Mouse (Mus musculus): ENCODE data around the gene Nelfb. TPM values are rescaled to one million over a fixed set of nuclear protein-coding genes. Genes with fewer than 3 reads are reported as not detected.

The Nelfb gene
- polyA plus RNA-seq, 1 experiment, result 37.2 TPM

DNA sequence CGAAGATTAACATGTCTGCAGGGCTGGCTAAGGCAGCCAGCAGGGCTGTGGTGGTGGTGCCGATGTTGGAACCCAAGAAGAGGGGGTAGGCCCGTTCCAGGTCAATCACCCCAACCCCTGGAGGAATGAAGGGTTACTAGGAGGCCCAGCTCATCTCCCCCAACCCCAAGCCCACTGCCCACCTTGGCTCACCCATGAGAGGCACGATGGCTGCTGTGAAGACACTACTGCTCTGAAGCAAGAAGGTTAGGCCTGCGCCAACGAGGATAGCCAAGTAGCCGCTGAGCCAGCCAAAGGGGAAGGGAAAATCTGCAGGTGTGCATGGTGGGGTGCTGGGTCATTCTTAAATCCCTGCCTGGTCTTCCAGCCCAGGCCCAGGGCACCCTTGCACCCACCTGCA, 19.3 kb upstream of the Nelfb start:
- Histone ChIP-seq H3K4me3 (ENCODE audit: low read depth, low read length) (no peak overlapping the region), H3K36me3 (ENCODE audit: control insufficient read depth, insufficient read depth, low read length) (no peaks in the 10 kb centered on the region), H3K27ac (ENCODE audit: insufficient read depth, low read depth, low read length) (no peak overlapping the region), H3K4me1 (ENCODE audit: control insufficient read depth, insufficient read depth, insufficient read length, low read length) (peaks cover 25% of the 10 kb centered on the region), H3K27me3 (ENCODE audit: control insufficient read depth, insufficient read depth, low read length) (no peaks in the 10 kb centered on the region)
- WGBS, result 90% methylated on average over 7 of the region's 7 CpGs
- TF ChIP-seq CTCF (IDR thresholded peaks at IDR 0.05; ENCODE audit: extremely low read depth, insufficient read length, insufficient replicate concordance, low read depth, low read length) (no peak), POLR2A (IDR thresholded peaks at IDR 0.05; ENCODE audit: low read depth, low read length) (no peak)

DNA sequence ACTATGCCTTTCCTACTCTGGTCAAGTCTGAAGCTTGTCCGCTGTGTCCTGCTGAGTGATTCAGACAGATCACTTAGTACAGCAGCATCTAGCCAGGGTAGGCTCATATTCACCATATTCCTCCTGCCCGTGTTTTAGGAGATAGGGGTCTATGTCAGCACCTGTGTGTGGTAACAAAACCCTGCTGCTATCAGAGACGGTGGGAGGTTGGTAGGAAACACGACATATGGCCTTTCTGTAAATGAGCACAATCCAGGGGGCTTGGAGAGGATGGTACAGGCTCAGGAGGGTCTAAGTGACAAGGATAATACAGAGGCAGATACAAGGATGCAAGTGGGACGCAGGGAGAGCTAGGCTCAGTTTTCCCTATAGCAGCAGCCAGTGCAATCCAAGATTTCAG, 18.3 kb upstream of the Nelfb start:
- Histone ChIP-seq H3K4me1 (ENCODE audit: control insufficient read depth, insufficient read depth, insufficient read length, low read length) (peaks cover 17% of the 10 kb centered on the region), H3K36me3 (ENCODE audit: control insufficient read depth, insufficient read depth, low read length) (no peaks in the 10 kb centered on the region), H3K27ac (ENCODE audit: insufficient read depth, low read depth, low read length) (no peak overlapping the region), H3K27me3 (ENCODE audit: control insufficient read depth, insufficient read depth, low read length) (no peaks in the 10 kb centered on the region), H3K4me3 (ENCODE audit: low read depth, low read length) (no peak overlapping the region)
- 93% methylated on average over 5 of the region's 5 CpGs for WGBS
- TF ChIP-seq POLR2A (IDR thresholded peaks at IDR 0.05; ENCODE audit: low read depth, low read length) (no peak), CTCF (IDR thresholded peaks at IDR 0.05; ENCODE audit: extremely low read depth, insufficient read length, insufficient replicate concordance, low read depth, low read length) (no peak)

DNA sequence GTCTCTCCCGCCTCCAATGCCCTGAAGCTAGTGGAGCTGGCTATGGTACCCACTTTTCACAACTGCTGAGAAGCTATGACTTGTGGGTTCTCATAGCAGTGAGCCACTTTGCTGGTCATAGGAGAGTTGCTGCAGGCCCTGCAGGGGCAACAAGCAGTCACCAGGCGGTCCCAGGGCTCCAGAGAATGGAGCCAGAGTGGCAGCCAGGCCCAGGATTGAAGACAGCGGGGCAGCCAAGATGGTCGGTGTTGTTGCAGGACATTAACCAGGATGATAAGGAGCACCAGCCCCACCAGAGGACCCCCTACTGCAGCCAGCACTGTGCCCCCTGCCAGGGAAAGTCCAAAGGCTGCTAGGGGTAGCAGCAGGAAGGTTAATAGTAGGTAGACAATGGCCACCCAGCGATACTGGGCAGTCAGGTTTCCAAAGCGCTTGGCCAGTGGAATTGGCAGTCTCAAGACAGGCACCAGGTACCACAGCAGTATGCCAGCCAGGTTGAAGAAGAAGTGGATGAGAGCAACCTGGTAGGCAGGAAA, 17.8 kb upstream of the Nelfb start:
- Histone ChIP-seq H3K4me1 (ENCODE audit: control insufficient read depth, insufficient read depth, insufficient read length, low read length) (peaks cover 12% of the 10 kb centered on the region), H3K36me3 (ENCODE audit: control insufficient read depth, insufficient read depth, low read length) (no peaks in the 10 kb centered on the region), H3K4me3 (ENCODE audit: low read depth, low read length) (no peak overlapping the region), H3K27me3 (ENCODE audit: control insufficient read depth, insufficient read depth, low read length) (no peaks in the 10 kb centered on the region), H3K27ac (ENCODE audit: insufficient read depth, low read depth, low read length) (peak overlapping the region; percentile 56)
- WGBS, result 77% methylated on average over 6 of the region's 6 CpGs
- TF ChIP-seq POLR2A (IDR thresholded peaks at IDR 0.05; ENCODE audit: low read depth, low read length), result no peak
- no peak for TF ChIP-seq CTCF (IDR thresholded peaks at IDR 0.05; ENCODE audit: extremely low read depth, insufficient read length, insufficient replicate concordance, low read depth, low read length)

DNA sequence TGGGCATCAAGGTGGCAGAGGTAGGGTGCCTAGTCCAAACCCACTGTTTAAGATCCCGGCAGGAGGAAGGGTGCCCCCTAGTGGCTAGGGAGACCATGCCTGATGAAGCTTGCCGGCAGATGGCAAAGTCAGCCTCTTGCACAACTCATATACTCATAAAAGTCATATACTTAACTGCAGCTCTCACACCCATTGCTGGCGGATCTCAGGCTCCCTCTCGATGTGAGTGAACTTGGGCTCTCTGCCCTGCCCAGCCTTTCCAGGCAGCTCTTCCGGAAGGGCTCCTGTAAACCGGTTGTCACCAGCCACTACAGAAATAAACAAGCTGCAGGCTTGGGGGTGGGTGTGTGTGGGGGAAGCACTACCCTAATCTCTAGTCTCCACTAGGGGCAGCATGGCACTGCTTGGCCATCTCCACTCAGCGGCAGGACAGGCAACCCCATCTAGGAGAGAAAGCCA, 17.2 kb upstream of the Nelfb start:
- peak overlapping the region; percentile 56 for H3K27ac ChIP-seq (ENCODE audit: insufficient read depth, low read depth, low read length)
- H3K27me3 ChIP-seq (ENCODE audit: control insufficient read depth, insufficient read depth, low read length), result no peaks in the 10 kb centered on the region
- H3K4me3 ChIP-seq (ENCODE audit: low read depth, low read length), result peak overlapping the region; percentile 30
- TF ChIP-seq CTCF (IDR thresholded peaks at IDR 0.05; ENCODE audit: extremely low read depth, insufficient read length, insufficient replicate concordance, low read depth, low read length) (peak; percentile 78), POLR2A (IDR thresholded peaks at IDR 0.05; ENCODE audit: low read depth, low read length) (0 out of 2 replicates have a peak, but pooled peaks have one; percentile 32)
- 1% methylated on average over 7 of the region's 7 CpGs for WGBS
- H3K4me1 ChIP-seq (ENCODE audit: control insufficient read depth, insufficient read depth, insufficient read length, low read length), result peaks cover 8% of the 10 kb centered on the region
- H3K36me3 ChIP-seq (ENCODE audit: control insufficient read depth, insufficient read depth, low read length), result peaks cover under 1% of the 10 kb centered on the region

DNA sequence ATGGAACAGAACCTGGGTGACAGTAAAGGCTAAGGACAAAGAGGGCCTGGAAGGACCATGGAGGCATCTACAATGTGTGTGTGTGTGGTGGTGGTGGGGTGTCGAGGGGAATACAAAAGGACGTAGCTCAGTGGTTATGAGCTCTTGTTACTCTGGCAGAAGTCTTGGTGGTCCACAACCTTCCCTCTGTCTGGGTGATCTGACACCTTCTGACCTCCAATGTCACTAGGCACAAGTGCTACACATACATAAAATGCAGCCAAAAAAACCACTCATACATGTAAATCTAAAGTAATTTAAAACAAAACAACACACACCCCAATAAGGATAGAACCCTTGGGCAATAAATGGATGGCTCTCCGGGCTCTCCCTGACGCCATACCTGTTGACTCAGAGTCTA, 16.1 kb upstream of the Nelfb start:
- 89% methylated on average over 4 of the region's 4 CpGs for WGBS
- no peak overlapping the region for H3K4me3 ChIP-seq (ENCODE audit: low read depth, low read length)

DNA sequence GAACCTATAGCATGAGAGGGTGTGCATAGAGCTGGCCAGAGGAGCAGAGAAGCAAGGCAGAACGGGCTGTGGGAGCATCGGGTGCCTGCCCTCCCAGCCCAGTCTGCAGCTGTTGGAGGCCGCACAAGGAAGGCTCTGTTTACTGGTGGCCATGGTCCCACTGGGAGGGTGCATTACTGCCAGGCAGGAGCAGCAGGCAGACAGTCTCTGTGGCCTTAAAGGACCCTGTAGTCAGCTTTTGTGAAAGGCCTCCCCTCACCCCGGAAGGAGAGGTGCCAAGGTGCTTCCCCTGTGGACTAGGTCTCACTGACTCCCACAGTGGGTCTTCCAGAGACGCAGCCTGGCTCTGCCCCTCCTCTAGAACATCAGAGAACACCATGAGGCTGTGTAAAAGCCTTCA, 15.6 kb upstream of the Nelfb start:
- Histone ChIP-seq H3K27me3 (ENCODE audit: control insufficient read depth, insufficient read depth, low read length) (no peaks in the 10 kb centered on the region), H3K27ac (ENCODE audit: insufficient read depth, low read depth, low read length) (no peak overlapping the region), H3K4me3 (ENCODE audit: low read depth, low read length) (no peak overlapping the region), H3K4me1 (ENCODE audit: control insufficient read depth, insufficient read depth, insufficient read length, low read length) (peaks cover 7% of the 10 kb centered on the region), H3K36me3 (ENCODE audit: control insufficient read depth, insufficient read depth, low read length) (peaks cover 7% of the 10 kb centered on the region)
- WGBS, result 76% methylated on average over 5 of the region's 5 CpGs
- TF ChIP-seq CTCF (IDR thresholded peaks at IDR 0.05; ENCODE audit: extremely low read depth, insufficient read length, insufficient replicate concordance, low read depth, low read length) (no peak), POLR2A (IDR thresholded peaks at IDR 0.05; ENCODE audit: low read depth, low read length) (no peak)

More for the DNA sequence above, 16.1 kb upstream of the Nelfb start:
- Histone ChIP-seq H3K4me1 (ENCODE audit: control insufficient read depth, insufficient read depth, insufficient read length, low read length) (peaks cover 6% of the 10 kb centered on the region), H3K27me3 (ENCODE audit: control insufficient read depth, insufficient read depth, low read length) (no peaks in the 10 kb centered on the region), H3K27ac (ENCODE audit: insufficient read depth, low read depth, low read length) (no peak overlapping the region), H3K36me3 (ENCODE audit: control insufficient read depth, insufficient read depth, low read length) (peaks cover 4% of the 10 kb centered on the region)
- TF ChIP-seq POLR2A (IDR thresholded peaks at IDR 0.05; ENCODE audit: low read depth, low read length) (no peak), CTCF (IDR thresholded peaks at IDR 0.05; ENCODE audit: extremely low read depth, insufficient read length, insufficient replicate concordance, low read depth, low read length) (no peak)

DNA sequence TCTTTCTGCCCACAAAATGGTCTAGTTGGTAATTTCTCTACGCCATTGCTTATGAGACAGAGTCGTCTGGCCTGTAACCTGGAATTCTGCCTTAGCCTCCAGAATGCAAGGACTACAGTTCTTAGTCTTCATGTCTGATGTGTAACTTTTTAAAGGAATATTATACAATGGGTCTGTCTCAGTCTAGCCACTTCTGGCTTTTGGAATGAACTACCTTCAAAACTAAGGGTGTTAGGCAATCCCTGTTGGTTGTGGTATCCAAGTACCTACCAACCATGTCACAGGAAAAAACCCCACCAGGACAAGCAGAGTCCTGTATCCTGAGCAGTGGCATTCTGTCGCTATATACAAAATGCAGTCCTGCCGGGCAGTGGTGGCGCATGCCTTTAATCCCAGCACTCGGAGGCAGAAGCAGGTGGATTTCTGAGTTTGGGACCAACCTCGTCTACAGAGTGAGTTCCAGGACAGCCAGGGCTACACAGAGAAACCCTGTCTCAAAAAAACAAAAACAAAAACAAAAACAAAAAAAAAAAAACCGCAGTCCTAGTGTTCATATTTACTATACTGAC, 14.6 kb upstream of the Nelfb start:
- peaks cover 14% of the 10 kb centered on the region for H3K36me3 ChIP-seq (ENCODE audit: control insufficient read depth, insufficient read depth, low read length)
- no peaks in the 10 kb centered on the region for H3K27me3 ChIP-seq (ENCODE audit: control insufficient read depth, insufficient read depth, low read length)
- TF ChIP-seq CTCF (IDR thresholded peaks at IDR 0.05; ENCODE audit: extremely low read depth, insufficient read length, insufficient replicate concordance, low read depth, low read length), result no peak
- TF ChIP-seq POLR2A (IDR thresholded peaks at IDR 0.05; ENCODE audit: low read depth, low read length), result no peak
- H3K27ac ChIP-seq (ENCODE audit: insufficient read depth, low read depth, low read length), result peak overlapping the region; percentile 90
- 70% methylated on average over 8 of the region's 8 CpGs for WGBS
- peaks cover 8% of the 10 kb centered on the region for H3K4me1 ChIP-seq (ENCODE audit: control insufficient read depth, insufficient read depth, insufficient read length, low read length)
- no peak overlapping the region for H3K4me3 ChIP-seq (ENCODE audit: low read depth, low read length)
